Mouse (Mus musculus) kidney, embryonic 15.5 days (tissue): ENCODE data around the gene Ano1. TPM values are rescaled to one million over a fixed set of nuclear protein-coding genes. Genes with fewer than 3 reads are reported as not detected.

Experiments used
- ATAC-seq: fragments of 200-750 bp; cut with Nextera tagmentation; replicated peaks from 2 replicates; pipeline ENCODE4 v1.8.0; 2017; ENCODE audit warnings: moderate TSS enrichment; ENCODE audit not compliant: low FRiP score
- H3K27ac ChIP-seq: fragments of 300-500 bp; sonication (generic); 2 replicates; pipeline ENCODE4 v1.5.1; 2015; ENCODE audit warnings: mild to moderate bottlenecking, inconsistent platforms
- H3K27me3 ChIP-seq: fragments of 300-500 bp; sonication (generic); 2 replicates; pipeline ENCODE4 v1.6.1; 2015; ENCODE audit warnings: inconsistent platforms
- H3K36me3 ChIP-seq: fragments of 300-500 bp; sonication (generic); 2 replicates; pipeline ENCODE4 v1.6.1; 2015; ENCODE audit warnings: inconsistent platforms
- H3K4me1 ChIP-seq: fragments of 300-500 bp; sonication (generic); 2 replicates; pipeline ENCODE4 v1.6.1; 2015; ENCODE audit warnings: inconsistent platforms
- H3K4me2 ChIP-seq: fragments of 300-500 bp; sonication (generic); 2 replicates; pipeline ENCODE4 v1.6.1; 2015; ENCODE audit warnings: moderate library complexity, mild to moderate bottlenecking, inconsistent platforms
- H3K4me3 ChIP-seq: fragments of 300-500 bp; sonication (generic); replicated peaks from 2 replicates; pipeline ENCODE4 v1.5.1; 2015; ENCODE audit warnings: mild to moderate bottlenecking, inconsistent platforms
- H3K9ac ChIP-seq: fragments of 300-500 bp; sonication (generic); 2 replicates; pipeline ENCODE4 v1.6.1; 2015; ENCODE audit warnings: mild to moderate bottlenecking, inconsistent platforms
- H3K9me3 ChIP-seq: fragments of 300-500 bp; sonication (generic); replicated peaks from 2 replicates; pipeline ENCODE4 v1.6.1; 2016; ENCODE audit warnings: inconsistent platforms
- WGBS: fragments of 180-500 bp; shearing (Covaris S2); methylation state at CpG from one replicate; pipeline ENCODE4 v1.1.7; 2015; ENCODE audit warnings: mixed read lengths; 5-methylcytosine and 5-hydroxymethylcytosine counted together
- polyA plus RNA-seq: library from polyadenylated mRNA; unstranded; fragments of >200 nt; fragmentation: Nextera tagmentation; extraction: Ambion mirVana; gene quantifications from 2 replicates; pipeline ENCODE4 v1.2.1, GENCODE M21; 2015

The Ano1 gene
- polyA plus RNA-seq, 1 experiment from 2014 or later: 47.8 TPM

- WGBS: 47% methylated on average over 7 of the region's 7 CpGs
- Histone ChIP-seq H3K9me3 (no peaks in the 10 kb centered on the region), H3K9ac (no peak overlapping the region), H3K4me3 (no peak overlapping the region), H3K4me1 (peaks cover 40% of the 10 kb centered on the region), H3K27ac (no peak overlapping the region), H3K27me3 (peaks cover 27% of the 10 kb centered on the region), H3K36me3 (no peaks in the 10 kb centered on the region), H3K4me2 (no peak overlapping the region)
- ATAC-seq: no peak
These were observed 11.1 kb downstream of the Ano1 start for GRCm38 (mm10) chr7:144740643-144741042.

GRCm38 (mm10) chr7:144739810-144740209 lies 12.0 kb downstream of the Ano1 start:
- Histone ChIP-seq H3K4me3 (no peak overlapping the region), H3K9me3 (no peaks in the 10 kb centered on the region), H3K36me3 (no peaks in the 10 kb centered on the region), H3K27ac (no peak overlapping the region), H3K4me1 (peaks cover 40% of the 10 kb centered on the region), H3K4me2 (no peak overlapping the region), H3K9ac (no peak overlapping the region), H3K27me3 (peaks cover 30% of the 10 kb centered on the region)
- ATAC-seq: no peak
- 15% methylated on average over 3 of the region's 3 CpGs for WGBS

DNA sequence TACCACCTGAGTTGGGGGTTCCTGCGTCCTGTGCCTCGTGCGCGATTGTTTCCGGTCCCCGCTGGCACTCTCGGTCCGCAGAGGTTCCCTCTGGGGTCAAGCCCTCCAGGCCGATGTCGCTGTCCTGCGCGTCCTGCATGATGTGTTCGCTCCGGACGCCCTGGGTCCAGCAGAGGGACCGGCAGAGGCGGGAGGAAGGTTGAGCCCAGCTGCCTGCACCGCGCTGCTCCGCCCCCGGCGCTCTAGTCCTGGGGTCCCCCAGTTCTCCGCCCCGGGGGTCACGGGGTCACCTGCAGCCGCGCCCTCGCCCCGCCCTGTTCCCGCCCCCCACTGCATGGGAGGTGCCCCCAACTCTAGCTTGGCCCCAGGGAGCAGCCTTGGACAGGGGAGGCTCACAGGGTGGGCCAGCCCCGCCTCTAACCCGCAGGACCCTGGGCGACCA lies 13.4 kb downstream of the Ano1 start:
- WGBS: 1% methylated on average over 31 of the region's 33 CpGs
- Histone ChIP-seq H3K27ac (no peak overlapping the region; the same call in 1 of the 2 replicates), H3K4me1 (peaks cover 40% of the 10 kb centered on the region)

DNA sequence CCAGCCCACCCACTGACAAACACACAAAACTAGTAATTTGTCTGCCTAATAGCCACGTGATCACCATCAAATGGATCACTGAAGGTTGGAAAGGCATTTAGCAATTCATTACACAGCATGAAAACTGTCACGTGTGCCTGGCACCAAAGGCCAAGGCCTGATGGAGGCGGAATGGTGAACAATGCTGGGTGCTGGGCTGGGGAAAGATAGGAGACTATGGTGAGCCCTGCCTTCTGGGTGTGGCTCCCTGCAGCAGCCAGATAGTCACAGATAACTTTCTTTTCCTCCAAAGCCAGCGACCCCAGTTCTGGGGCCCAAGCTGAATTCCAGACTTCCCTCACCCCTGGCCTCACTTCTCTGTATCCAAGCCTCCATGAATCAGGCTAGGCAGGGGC lies 19.9 kb downstream of the Ano1 start:
- Histone ChIP-seq H3K27me3 (peaks cover 26% of the 10 kb centered on the region), H3K4me3 (no peak overlapping the region), H3K36me3 (no peaks in the 10 kb centered on the region), H3K4me1 (peaks cover 8% of the 10 kb centered on the region; the same call in 1 of the 2 replicates), H3K9ac (no peak overlapping the region), H3K27ac (no peak overlapping the region), H3K4me2 (no peak overlapping the region), H3K9me3 (no peaks in the 10 kb centered on the region)
- no peak for ATAC-seq
- WGBS: 60% methylated on average over 4 of the region's 4 CpGs

More for the DNA sequence above, 13.4 kb downstream of the Ano1 start:
- H3K36me3 ChIP-seq: no peaks in the 10 kb centered on the region
- peak; percentile 76 for ATAC-seq
- peaks cover 32% of the 10 kb centered on the region for H3K27me3 ChIP-seq
- peak overlapping the region; percentile 50 for H3K4me3 ChIP-seq
- peak overlapping the region; percentile 52 for H3K9ac ChIP-seq
- H3K4me2 ChIP-seq: peak overlapping the region; percentile 87
- H3K9me3 ChIP-seq: no peaks in the 10 kb centered on the region

DNA sequence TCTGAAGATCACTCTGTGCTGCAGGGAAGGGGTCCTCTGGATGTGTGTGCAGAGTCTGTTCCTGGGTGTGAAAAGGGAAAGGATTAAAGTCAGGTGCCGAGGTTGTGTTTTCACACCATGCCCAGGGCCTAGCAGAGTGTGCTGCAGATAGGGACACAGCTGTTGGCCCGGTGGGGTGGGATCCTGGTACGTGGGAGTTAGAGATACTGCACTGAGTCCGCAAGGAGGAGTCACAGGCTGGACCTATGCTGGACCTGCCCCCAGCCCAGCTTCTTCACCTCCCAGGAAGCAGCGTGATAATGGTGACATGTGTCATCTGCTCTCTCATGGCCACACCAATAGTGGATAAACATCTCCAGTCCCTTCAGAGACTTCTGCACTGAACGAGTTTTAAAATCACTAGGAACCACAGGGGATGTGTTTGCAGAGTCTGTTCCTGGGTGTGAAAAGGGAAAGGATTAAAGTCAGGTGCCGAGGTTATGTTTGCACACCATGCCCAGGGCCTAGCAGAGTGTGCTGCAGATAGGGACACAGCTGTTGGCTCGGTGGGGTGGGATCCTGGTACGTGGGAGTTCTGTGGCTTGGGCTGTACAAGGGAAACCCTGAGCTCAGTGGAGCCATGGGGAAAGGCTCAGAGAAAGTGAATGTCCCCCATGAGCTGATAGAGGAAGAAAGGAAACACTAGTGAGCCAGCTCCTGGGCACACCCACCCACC lies 20.4 kb downstream of the Ano1 start:
- Histone ChIP-seq H3K36me3 (no peaks in the 10 kb centered on the region), H3K9ac (no peak overlapping the region), H3K9me3 (no peaks in the 10 kb centered on the region), H3K27me3 (peaks cover 22% of the 10 kb centered on the region), H3K4me2 (no peak overlapping the region), H3K4me3 (no peak overlapping the region), H3K27ac (no peak overlapping the region), H3K4me1 (peaks cover 8% of the 10 kb centered on the region; the same call in 1 of the 2 replicates)
- ATAC-seq: 0 out of 2 replicates have a peak, but pooled peaks have one; percentile 66
- WGBS: 37% methylated on average over 9 of the region's 9 CpGs

- no peaks in the 10 kb centered on the region for H3K9me3 ChIP-seq
- H3K4me3 ChIP-seq: no peak overlapping the region
- no peak overlapping the region for H3K27ac ChIP-seq
- H3K9ac ChIP-seq: no peak overlapping the region
- H3K4me2 ChIP-seq: no peak overlapping the region
- 23% methylated on average over 1 of the region's 1 CpGs for WGBS
- no peak for ATAC-seq
- no peaks in the 10 kb centered on the region for H3K27me3 ChIP-seq
- no peaks in the 10 kb centered on the region for H3K36me3 ChIP-seq
- no peaks in the 10 kb centered on the region for H3K4me1 ChIP-seq
These were observed 27.5 kb downstream of the Ano1 start for GRCm38 (mm10) chr7:144724283-144724682.

DNA sequence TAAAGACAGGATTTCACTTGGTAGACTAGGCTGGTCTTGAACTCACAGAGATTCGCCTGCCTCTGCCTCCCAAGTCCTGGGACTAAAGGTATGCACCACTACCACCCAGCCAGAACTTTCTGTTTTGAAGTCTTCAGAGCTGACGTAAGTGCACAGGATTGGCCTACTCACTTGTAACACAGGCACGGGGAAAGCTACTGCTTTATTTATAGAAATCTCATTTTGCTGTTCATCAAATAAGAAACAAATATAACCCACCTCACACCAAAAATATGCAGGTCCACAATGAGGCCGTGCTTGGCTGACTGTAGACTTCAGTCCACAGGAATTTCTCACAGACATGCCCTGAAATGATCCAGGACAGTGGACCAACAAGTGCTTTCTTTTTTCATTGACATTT lies 31.8 kb downstream of the Ano1 start:
- Histone ChIP-seq H3K4me2 (no peak overlapping the region), H3K9me3 (no peaks in the 10 kb centered on the region), H3K4me3 (no peak overlapping the region), H3K4me1 (no peaks in the 10 kb centered on the region), H3K36me3 (no peaks in the 10 kb centered on the region), H3K27me3 (no peaks in the 10 kb centered on the region), H3K27ac (no peak overlapping the region), H3K9ac (no peak overlapping the region)
- WGBS: 78% methylated on average over 4 of the region's 4 CpGs
- ATAC-seq: no peak

- Histone ChIP-seq H3K4me1 (peaks cover 3% of the 10 kb centered on the region; the same call in 1 of the 2 replicates), H3K4me2 (no peak overlapping the region), H3K27me3 (no peaks in the 10 kb centered on the region), H3K36me3 (no peaks in the 10 kb centered on the region), H3K9me3 (no peaks in the 10 kb centered on the region), H3K27ac (no peak overlapping the region), H3K4me3 (no peak overlapping the region), H3K9ac (no peak overlapping the region)
- ATAC-seq: no peak
- WGBS: 66% methylated on average over 5 of the region's 5 CpGs
These were observed 34.0 kb downstream of the Ano1 start for GRCm38 (mm10) chr7:144717736-144718135.

DNA sequence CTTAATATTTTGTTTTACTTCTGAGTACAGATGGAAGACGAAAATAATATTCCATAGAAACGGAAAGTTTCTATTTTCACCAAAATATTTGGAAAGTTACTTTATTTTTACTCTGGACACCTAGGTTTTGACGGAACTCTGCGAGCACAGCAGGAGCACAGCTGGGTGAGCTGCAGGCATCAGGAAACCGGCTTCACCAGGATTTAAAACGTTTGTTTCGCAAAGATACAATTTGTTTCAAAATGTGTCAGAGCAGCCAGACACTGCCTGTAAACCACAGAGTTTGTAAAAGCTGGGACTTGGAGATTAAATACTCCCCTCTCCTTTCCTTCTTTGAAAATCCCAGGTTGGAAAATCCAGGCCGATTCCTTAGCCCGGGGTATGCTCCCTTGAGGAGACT lies 53.9 kb downstream of the Ano1 start:
- H3K27ac ChIP-seq: no peak overlapping the region
- no peak for ATAC-seq
- WGBS: 83% methylated on average over 9 of the region's 9 CpGs
- no peaks in the 10 kb centered on the region for H3K4me1 ChIP-seq
- H3K4me3 ChIP-seq: no peak overlapping the region
- no peaks in the 10 kb centered on the region for H3K27me3 ChIP-seq
- H3K36me3 ChIP-seq: no peaks in the 10 kb centered on the region
- H3K4me2 ChIP-seq: no peak overlapping the region
- H3K9me3 ChIP-seq: no peaks in the 10 kb centered on the region
- H3K9ac ChIP-seq: no peak overlapping the region

GRCm38 (mm10) chr7:144696764-144697704 lies 54.7 kb downstream of the Ano1 start:
- no peaks in the 10 kb centered on the region for H3K4me1 ChIP-seq
- no peak for ATAC-seq
- no peak overlapping the region for H3K9ac ChIP-seq
- no peaks in the 10 kb centered on the region for H3K9me3 ChIP-seq
- 77% methylated on average over 7 of the region's 7 CpGs for WGBS
- H3K4me3 ChIP-seq: no peak overlapping the region
- H3K27ac ChIP-seq: no peak overlapping the region
- no peak overlapping the region for H3K4me2 ChIP-seq
- H3K27me3 ChIP-seq: no peaks in the 10 kb centered on the region
- H3K36me3 ChIP-seq: no peaks in the 10 kb centered on the region

- Histone ChIP-seq H3K27me3 (no peaks in the 10 kb centered on the region), H3K36me3 (no peaks in the 10 kb centered on the region), H3K9me3 (no peaks in the 10 kb centered on the region), H3K9ac (no peak overlapping the region), H3K27ac (peak overlapping the region; percentile 87), H3K4me2 (no peak overlapping the region), H3K4me1 (peaks cover 29% of the 10 kb centered on the region), H3K4me3 (no peak overlapping the region)
- 29% methylated on average over 2 of the region's 2 CpGs for WGBS
- peak; percentile 81 for ATAC-seq
These were observed 61.9 kb downstream of the Ano1 start for GRCm38 (mm10) chr7:144689855-144690254.

- Histone ChIP-seq H3K36me3 (no peaks in the 10 kb centered on the region), H3K9me3 (no peaks in the 10 kb centered on the region), H3K9ac (no peak overlapping the region), H3K27ac (peak overlapping the region; percentile 87), H3K4me2 (no peak overlapping the region), H3K4me1 (peaks cover 30% of the 10 kb centered on the region), H3K4me3 (no peak overlapping the region), H3K27me3 (no peaks in the 10 kb centered on the region)
- 23% methylated on average over 7 of the region's 7 CpGs for WGBS
- 0 out of 2 replicates have a peak, but pooled peaks have one; percentile 46 for ATAC-seq
These were observed 62.6 kb downstream of the Ano1 start for GRCm38 (mm10) chr7:144689136-144689535.
